Mouse (Mus musculus) layer of hippocampus, adult 2 months (tissue): ENCODE measurements around the gene Olfr1392. TPM values are rescaled to one million over a fixed set of nuclear protein-coding genes. Genes with fewer than 3 reads are reported as not detected.

Source experiments
- DNase-seq, 2 experiments: peaks; one replicate each; pipeline ENCODE4 v3.0.0; 2022; ENCODE audit warnings: low spot score in 2 of 2
- H3K27ac ChIP-seq: fragments of 200-600 bp; 2 replicates; pipeline ENCODE4 v1.8.1; 2022
- H3K4me3 ChIP-seq: fragments of 200-600 bp; 2 replicates; pipeline ENCODE4 v1.8.1; 2022; ENCODE audit warnings: mild to moderate bottlenecking
- CTCF ChIP-seq: fragments of 200-600 bp; conservative IDR thresholded peaks from 2 replicates; pipeline ENCODE4 v1.8.1; 2022; ENCODE audit warnings: antibody characterized with exemption, mild to moderate bottlenecking, moderate library complexity
- total RNA-seq, 2 experiments: library from RNA; stranded (reverse); gene quantifications; 2 replicates each; pipeline ENCODE4 v1.2.3; 2021

The Olfr1392 gene
- total RNA-seq, 2 experiments from 2014 or later = not detected

GRCm38 (mm10) chr11:49246523-49246922 lies 38.6 kb upstream of the Olfr1392 start:
- DNase-seq = no peak
- Histone ChIP-seq H3K27ac (no peak overlapping the region; the same call in 1 of the 2 replicates), H3K4me3 (no peak overlapping the region)
- no peak for TF ChIP-seq CTCF

GRCm38 (mm10) chr11:49247255-49247654 lies 37.8 kb upstream of the Olfr1392 start:
- Histone ChIP-seq H3K27ac (peak overlapping the region; percentile 58; the same call in 1 of the 2 replicates), H3K4me3 (no peak overlapping the region)
- DNase-seq = no peak
- TF ChIP-seq CTCF = no peak

- no peak for TF ChIP-seq CTCF
- no peak overlapping the region for H3K4me3 ChIP-seq
- peak overlapping the region; percentile 58 for H3K27ac ChIP-seq
- no peak for DNase-seq
Observed at GRCm38 (mm10) chr11:49248226-49248973, 36.7 kb upstream of the Olfr1392 start.

- Histone ChIP-seq H3K27ac (peak overlapping the region; percentile 58), H3K4me3 (no peak overlapping the region)
- DNase-seq = no peak
- TF ChIP-seq CTCF = no peak
Observed at GRCm38 (mm10) chr11:49248974-49249700, 35.9 kb upstream of the Olfr1392 start.

- no peak for DNase-seq
- TF ChIP-seq CTCF = no peak
- Histone ChIP-seq H3K27ac (peak overlapping the region; percentile 92), H3K4me3 (peak overlapping the region; percentile 82)
Observed at GRCm38 (mm10) chr11:49249811-49250421, 35.2 kb upstream of the Olfr1392 start.

- peak overlapping the region; percentile 82 for H3K4me3 ChIP-seq
- peak overlapping the region; percentile 92 for H3K27ac ChIP-seq
- TF ChIP-seq CTCF = peak; percentile 72
- peak; percentile 56 to 65 for DNase-seq
Observed at GRCm38 (mm10) chr11:49250422-49251379, 34.4 kb upstream of the Olfr1392 start.

GRCm38 (mm10) chr11:49251380-49251761 lies 33.7 kb upstream of the Olfr1392 start:
- H3K4me3 ChIP-seq = peak overlapping the region; percentile 82; the same call in 1 of the 2 replicates
- TF ChIP-seq CTCF = no peak
- no peak for DNase-seq
- H3K27ac ChIP-seq = no peak overlapping the region

- DNase-seq = no peak
- TF ChIP-seq CTCF = no peak
- Histone ChIP-seq H3K4me3 (no peak overlapping the region), H3K27ac (no peak overlapping the region)
Observed at GRCm38 (mm10) chr11:49252048-49252447, 33.0 kb upstream of the Olfr1392 start.

GRCm38 (mm10) chr11:49253035-49253434 lies 32.0 kb upstream of the Olfr1392 start:
- Histone ChIP-seq H3K27ac (no peak overlapping the region), H3K4me3 (no peak overlapping the region)
- no peak for DNase-seq
- TF ChIP-seq CTCF = no peak

GRCm38 (mm10) chr11:49259296-49259695 lies 25.8 kb upstream of the Olfr1392 start:
- peak overlapping the region; percentile 12 for H3K27ac ChIP-seq
- H3K4me3 ChIP-seq = no peak overlapping the region
- DNase-seq = no peak
- no peak for TF ChIP-seq CTCF

- no peak for TF ChIP-seq CTCF
- Histone ChIP-seq H3K27ac (peak overlapping the region; percentile 44), H3K4me3 (no peak overlapping the region)
- no peak for DNase-seq
Observed at GRCm38 (mm10) chr11:49259829-49260228, 25.3 kb upstream of the Olfr1392 start.
